Mouse (Mus musculus) forebrain, embryonic 13.5 days (tissue): ENCODE data around the gene Gm7030. TPM values are rescaled to one million over a fixed set of nuclear protein-coding genes. Genes with fewer than 3 reads are reported as not detected.
"Not testable (repeated sequence)": the region's sequence is repeated elsewhere in the genome, so short reads cannot be mapped to it uniquely, and the experiment has no call there.

ENCODE experiments used
- ATAC-seq: fragments of 200-750 bp; cut with Nextera tagmentation; 2 replicates; pipeline ENCODE4 v1.8.0; 2017
- H3K27ac ChIP-seq: fragments of 300-500 bp; sonication (generic); 2 replicates; pipeline ENCODE4 v1.5.1; 2015; ENCODE audit warnings: inconsistent platforms, mild to moderate bottlenecking, moderate library complexity
- H3K27me3 ChIP-seq: fragments of 300-500 bp; sonication (generic); 2 replicates; pipeline ENCODE4 v1.6.1; 2015; ENCODE audit warnings: mild to moderate bottlenecking, inconsistent platforms
- H3K36me3 ChIP-seq: fragments of 300-500 bp; sonication (generic); 2 replicates; pipeline ENCODE4 v1.6.1; 2015; ENCODE audit warnings: mild to moderate bottlenecking, inconsistent platforms; ENCODE audit not compliant: poor library complexity, severe bottlenecking
- H3K4me1 ChIP-seq: fragments of 300-500 bp; sonication (generic); 2 replicates; pipeline ENCODE4 v1.6.1; 2015; ENCODE audit warnings: inconsistent platforms
- H3K4me2 ChIP-seq: fragments of 300-500 bp; sonication (generic); 2 replicates; pipeline ENCODE4 v1.6.1; 2015; ENCODE audit warnings: inconsistent platforms, mild to moderate bottlenecking, moderate library complexity
- H3K4me3 ChIP-seq: fragments of 300-500 bp; sonication (generic); 2 replicates; pipeline ENCODE4 v1.5.1; 2015; ENCODE audit warnings: mild to moderate bottlenecking, inconsistent platforms
- H3K9ac ChIP-seq: fragments of 300-500 bp; sonication (generic); 2 replicates; pipeline ENCODE4 v1.6.1; 2015; ENCODE audit warnings: mild to moderate bottlenecking, inconsistent platforms
- H3K9me3 ChIP-seq: fragments of 300-500 bp; sonication (generic); replicated peaks from 2 replicates; pipeline ENCODE4 v1.6.1; 2016; ENCODE audit warnings: inconsistent platforms
- WGBS: fragments of 180-500 bp; shearing (Covaris S2); methylation state at CpG from one replicate; pipeline ENCODE4 v1.1.7; 2015; 5-methylcytosine and 5-hydroxymethylcytosine counted together
- polyA plus RNA-seq: library from polyadenylated mRNA; unstranded; fragments of >200 nt; fragmentation: Nextera tagmentation; extraction: Ambion mirVana; gene quantifications from 2 replicates; pipeline ENCODE4 v1.2.1, GENCODE M21; 2015

The Gm7030 gene
- polyA plus RNA-seq, result not detected in 2 replicates

DNA sequence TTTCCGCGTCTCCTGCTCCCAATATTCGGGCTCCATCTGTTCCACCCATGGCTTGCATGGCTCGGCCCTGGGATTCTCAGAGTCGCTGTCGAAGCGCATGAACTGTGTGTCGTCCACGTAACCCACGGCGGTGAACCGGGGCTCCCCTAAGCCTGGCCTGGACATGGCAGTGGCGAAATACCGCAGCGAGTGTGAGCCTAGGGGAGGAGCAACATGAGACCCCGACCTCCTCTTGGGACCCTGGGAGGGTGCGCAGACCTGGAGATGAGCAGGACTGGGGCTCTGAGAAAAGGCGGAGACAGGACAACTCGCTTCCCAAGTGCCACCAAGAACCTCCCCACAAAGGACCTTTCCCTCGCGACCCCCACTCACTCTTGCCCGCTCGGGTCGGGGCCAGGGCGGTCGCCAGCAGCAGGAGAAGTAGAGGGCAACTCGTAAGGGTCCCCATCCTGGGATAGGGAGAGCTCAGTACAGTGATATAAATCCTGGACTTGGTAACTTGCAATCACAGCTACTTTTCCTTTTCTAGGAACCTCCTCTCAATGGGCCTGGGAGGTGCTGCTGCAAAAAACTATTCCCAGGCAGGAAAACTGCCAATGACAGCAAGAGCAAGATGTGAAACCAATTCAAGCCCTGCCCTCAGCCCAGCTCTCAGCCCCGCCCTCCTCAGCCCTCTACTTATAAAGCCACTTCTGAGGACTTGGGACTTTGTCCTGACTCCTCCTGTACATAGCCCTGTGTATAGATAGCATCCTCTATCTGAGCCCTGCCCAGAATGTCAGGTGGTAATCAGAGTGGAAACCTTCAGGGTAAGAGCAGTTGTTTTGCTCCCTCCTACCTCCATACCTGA lies at the start of gene Gm7030:
Gm7030 (minus strand) TSS at position 458 of the 850 bp plus-strand sequence.
- H3K9me3 ChIP-seq, H3K4me2 ChIP-seq, H3K4me3 ChIP-seq, H3K4me1 ChIP-seq, H3K27ac ChIP-seq, H3K36me3 ChIP-seq, ATAC-seq, H3K9ac ChIP-seq: not testable (repeated sequence)
- H3K27me3 ChIP-seq, result peaks cover 14% of the 10 kb centered on the region; the same call in 1 of the 2 replicates
- WGBS, result 30% methylated on average over 28 of the region's 28 CpGs

GRCm38 (mm10) chr17:36178938-36179337 lies 49.7 kb upstream of the Gm7030 start:
- H3K4me3 ChIP-seq, result peak overlapping the region; percentile 35
- ATAC-seq, result peak; percentile 27; the same call in 1 of the 2 replicates
- not testable (repeated sequence) for H3K4me1 ChIP-seq, H3K9me3 ChIP-seq, H3K27ac ChIP-seq, H3K36me3 ChIP-seq
- peaks cover 36% of the 10 kb centered on the region for H3K27me3 ChIP-seq
- H3K4me2 ChIP-seq, result peak overlapping the region; percentile 63
- 0% methylated on average over 40 of the region's 40 CpGs for WGBS
- H3K9ac ChIP-seq, result peak overlapping the region; percentile 56

- not testable (repeated sequence) for H3K9ac ChIP-seq, H3K27ac ChIP-seq, H3K4me3 ChIP-seq, H3K36me3 ChIP-seq, H3K9me3 ChIP-seq, H3K4me2 ChIP-seq, H3K4me1 ChIP-seq, ATAC-seq
- WGBS, result no CpG with 5 or more reads among the region's 2 CpGs
- peaks cover 27% of the 10 kb centered on the region for H3K27me3 ChIP-seq
Observed at GRCm38 (mm10) chr17:36176132-36176531, 46.9 kb upstream of the Gm7030 start.

GRCm38 (mm10) chr17:36170287-36170814 lies 41.1 kb upstream of the Gm7030 start:
- 46% methylated on average over 1 of the region's 1 CpGs for WGBS
- Histone ChIP-seq H3K4me3 (no peak overlapping the region), H3K36me3 (no peaks in the 10 kb centered on the region), H3K27ac (no peak overlapping the region), H3K27me3 (peaks cover 55% of the 10 kb centered on the region), H3K4me1 (no peaks in the 10 kb centered on the region), H3K9ac (no peak overlapping the region), H3K4me2 (no peak overlapping the region), H3K9me3 (no peaks in the 10 kb centered on the region)
- no peak for ATAC-seq

GRCm38 (mm10) chr17:36169753-36170152 lies 40.5 kb upstream of the Gm7030 start:
- no peak overlapping the region for H3K4me2 ChIP-seq
- H3K36me3 ChIP-seq, result no peaks in the 10 kb centered on the region
- H3K4me3 ChIP-seq, result no peak overlapping the region
- no peaks in the 10 kb centered on the region for H3K4me1 ChIP-seq
- H3K9ac ChIP-seq, result no peak overlapping the region
- ATAC-seq, result no peak
- H3K27me3 ChIP-seq, result peaks cover 61% of the 10 kb centered on the region
- no peak overlapping the region for H3K27ac ChIP-seq
- H3K9me3 ChIP-seq, result no peaks in the 10 kb centered on the region

DNA sequence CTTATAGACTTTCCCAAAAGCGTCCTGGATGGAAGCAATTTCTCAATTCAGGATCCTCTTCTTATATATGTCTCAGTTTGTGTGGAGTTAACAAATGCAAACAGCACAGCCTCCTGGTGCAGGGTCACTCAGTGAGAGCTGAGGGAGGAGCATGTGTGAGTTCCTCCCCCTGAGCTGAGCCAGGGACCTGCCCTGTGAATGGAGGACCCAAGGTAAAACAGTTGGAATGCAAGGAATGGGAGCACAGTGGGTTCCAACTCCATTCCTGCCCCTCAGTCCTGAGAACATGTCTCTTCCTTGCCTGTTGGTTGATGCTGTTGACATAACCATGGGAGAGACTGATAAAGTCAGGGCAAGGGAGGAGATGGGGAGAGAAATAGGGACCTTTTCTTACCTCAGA lies 39.9 kb upstream of the Gm7030 start:
- WGBS, result 50% methylated on average over 1 of the region's 1 CpGs
- not testable (repeated sequence) for H3K4me2 ChIP-seq, H3K27ac ChIP-seq, H3K4me3 ChIP-seq, H3K36me3 ChIP-seq, H3K4me1 ChIP-seq, H3K9me3 ChIP-seq, H3K9ac ChIP-seq, ATAC-seq
- peaks cover 68% of the 10 kb centered on the region for H3K27me3 ChIP-seq

DNA sequence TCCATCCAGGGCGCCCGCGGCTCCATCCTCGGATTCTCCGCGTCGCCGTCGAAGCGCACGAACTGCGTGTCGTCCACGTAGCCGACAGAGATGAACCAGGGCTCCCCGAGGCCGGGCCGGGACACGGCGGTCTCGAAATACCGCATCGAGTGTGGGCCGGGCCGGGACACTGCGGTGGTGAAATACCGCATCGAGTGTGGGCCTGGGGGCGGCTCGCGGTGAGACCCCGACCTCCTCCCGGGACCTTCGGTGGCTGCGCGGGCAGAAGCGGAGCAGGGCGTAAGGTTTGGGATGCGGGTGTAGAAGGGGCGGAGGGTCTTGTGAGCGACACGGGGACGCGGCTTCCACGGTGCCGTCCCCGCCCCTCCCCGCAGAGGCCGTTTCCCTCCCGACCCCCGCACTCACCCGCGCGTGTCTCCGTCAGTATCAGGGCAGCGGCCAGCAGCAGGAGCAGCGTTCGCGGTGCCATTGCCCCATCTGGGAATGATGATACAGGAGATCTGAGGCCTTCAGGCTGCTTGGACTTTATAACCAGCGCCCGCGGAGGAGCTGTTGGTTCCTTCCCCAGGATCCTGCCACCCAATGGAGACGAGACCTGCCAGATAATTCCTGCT lies 38.9 kb upstream of the Gm7030 start, which contains the start of gene Gm8909:
Gm8909 (minus strand) TSS at position 499 of the 614 bp plus-strand sequence.
- no peaks in the 10 kb centered on the region for H3K36me3 ChIP-seq
- peak within 1 kb of the TSS; percentile 42 for H3K4me2 ChIP-seq
- no peak within 1 kb of the TSS for H3K9ac ChIP-seq
- H3K4me3 ChIP-seq, result peak within 1 kb of the TSS; percentile 26
- 1% methylated on average over 62 of the region's 63 CpGs for whole genome bisulfite sequencing
- H3K4me1 ChIP-seq, result no peaks in the 10 kb centered on the region
- H3K27ac ChIP-seq, result no peak within 1 kb of the TSS
- H3K9me3 ChIP-seq, result no peaks in the 10 kb centered on the region
- H3K27me3 ChIP-seq, result peaks cover 77% of the 10 kb centered on the region
- ATAC-seq, result no peak

- H3K9me3 ChIP-seq, result no peaks in the 10 kb centered on the region
- no peak for ATAC-seq
- H3K9ac ChIP-seq, result no peak overlapping the region
- WGBS, result 0% methylated on average over 42 of the region's 51 CpGs
- peaks cover 84% of the 10 kb centered on the region for H3K27me3 ChIP-seq
- peak overlapping the region; percentile 42 for H3K4me2 ChIP-seq
- no peaks in the 10 kb centered on the region for H3K4me1 ChIP-seq
- no peaks in the 10 kb centered on the region for H3K36me3 ChIP-seq
- H3K27ac ChIP-seq, result no peak overlapping the region
- peak overlapping the region; percentile 26 for H3K4me3 ChIP-seq
Observed at GRCm38 (mm10) chr17:36167306-36168038, 38.2 kb upstream of the Gm7030 start.

DNA sequence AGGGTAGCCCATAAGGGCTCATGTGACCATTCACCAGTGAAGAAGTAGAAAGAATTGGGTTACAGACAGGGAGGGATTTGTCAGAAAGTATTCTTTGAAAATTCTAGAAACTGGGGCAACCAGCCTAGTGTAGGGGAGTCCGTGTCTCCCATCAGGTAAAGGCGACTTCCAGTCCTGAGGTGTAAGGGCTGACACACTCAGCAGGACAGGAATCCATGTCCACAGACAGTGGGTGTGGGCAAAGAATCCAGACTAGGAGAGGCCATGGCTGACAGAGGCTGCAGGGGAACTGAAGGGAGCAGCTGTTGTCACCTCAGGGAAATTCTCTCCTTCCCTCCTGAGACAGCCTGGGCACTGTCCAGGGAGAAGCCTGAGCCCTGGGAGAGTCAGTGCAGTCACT lies 37.7 kb upstream of the Gm7030 start:
- H3K27me3 ChIP-seq, result peaks cover 90% of the 10 kb centered on the region
- H3K4me3 ChIP-seq, H3K27ac ChIP-seq, H3K9ac ChIP-seq, H3K36me3 ChIP-seq, ATAC-seq, H3K4me2 ChIP-seq, H3K4me1 ChIP-seq, H3K9me3 ChIP-seq: not testable (repeated sequence)
- WGBS, result 8% methylated on average over 2 of the region's 2 CpGs

DNA sequence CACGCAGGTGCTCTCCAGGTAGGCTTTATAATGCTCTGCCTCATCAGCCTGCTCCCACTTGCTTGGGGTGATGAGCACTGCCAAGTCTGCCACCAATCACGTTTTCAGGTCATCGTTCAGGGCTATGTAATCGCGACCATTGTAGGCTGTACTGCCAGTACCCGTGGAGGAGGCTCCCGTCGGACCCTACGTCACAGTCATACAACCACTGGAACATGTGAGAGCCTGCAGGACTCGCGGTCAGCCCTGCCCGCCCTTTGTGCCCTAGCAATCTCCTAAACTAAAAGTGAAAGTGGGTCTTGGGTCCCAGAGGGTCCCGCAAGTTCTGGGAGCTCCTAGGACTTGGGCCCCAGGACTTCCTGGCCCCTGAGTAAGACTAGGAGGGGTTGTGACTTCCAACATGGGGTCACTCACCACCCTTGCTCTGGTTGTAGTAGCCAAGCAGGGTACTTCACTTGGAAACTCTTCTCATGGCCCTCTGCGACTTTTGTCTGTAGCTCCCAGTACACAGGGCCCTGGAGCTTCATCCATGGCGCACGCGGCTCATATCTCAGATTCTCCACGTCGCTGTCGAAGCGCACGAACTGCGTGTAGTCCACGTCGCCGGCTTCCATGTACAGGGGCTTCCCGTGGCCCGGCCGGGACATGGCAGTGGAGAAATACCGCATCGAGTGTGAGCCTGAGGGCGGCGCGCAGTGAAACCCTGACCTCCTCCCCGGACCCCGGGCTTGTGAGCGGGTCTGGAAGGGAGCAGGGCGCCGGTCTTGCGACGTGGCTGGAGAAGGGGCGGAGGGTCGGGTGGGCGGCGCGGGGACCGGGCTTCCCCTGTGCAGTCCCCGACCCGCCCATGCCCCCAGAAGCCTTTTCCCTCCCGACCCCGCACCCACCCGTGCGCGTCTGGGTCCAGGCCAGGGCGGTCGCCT lies 32.2 kb upstream of the Gm7030 start:
- Histone ChIP-seq H3K4me2 (no peak overlapping the region; the same call in 1 of the 2 replicates), H3K27me3 (peaks cover 92% of the 10 kb centered on the region), H3K9me3 (no peaks in the 10 kb centered on the region), H3K36me3 (no peaks in the 10 kb centered on the region), H3K4me1 (peaks cover 4% of the 10 kb centered on the region; the same call in 1 of the 2 replicates), H3K27ac (no peak overlapping the region), H3K4me3 (no peak overlapping the region), H3K9ac (no peak overlapping the region)
- 2% methylated on average over 49 of the region's 56 CpGs for WGBS
- no peak for ATAC-seq

DNA sequence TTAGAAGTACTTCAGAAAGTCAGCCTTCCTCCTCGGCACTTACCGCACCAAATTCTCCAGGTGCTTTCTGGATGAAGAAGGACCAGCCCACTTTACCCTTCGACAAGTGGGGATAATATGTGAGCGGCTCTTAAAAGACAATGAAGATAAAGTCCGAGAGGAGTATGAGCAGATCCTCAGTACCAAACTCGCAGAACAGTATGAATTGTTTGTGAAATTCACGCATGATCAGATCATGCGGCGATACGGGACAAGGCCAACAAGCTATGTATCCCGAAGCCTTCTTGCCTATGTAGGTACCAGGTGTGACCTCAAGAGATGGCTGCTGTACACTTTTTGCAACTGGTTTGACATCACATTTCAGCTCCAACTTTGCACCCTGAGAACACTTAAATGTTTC lies 29.0 kb upstream of the Gm7030 start:
- Histone ChIP-seq H3K4me2 (peak overlapping the region; percentile 57), H3K4me3 (peak overlapping the region; percentile 28), H3K27me3 (peaks cover 87% of the 10 kb centered on the region)
- not testable (repeated sequence) for H3K27ac ChIP-seq, ATAC-seq, H3K9me3 ChIP-seq, H3K4me1 ChIP-seq, H3K36me3 ChIP-seq, H3K9ac ChIP-seq
- 6% methylated on average over 11 of the region's 11 CpGs for WGBS
